Mouse (Mus musculus): ENCODE data around the gene Nmur1.
"Not testable (repeated sequence)": the region's sequence is repeated elsewhere in the genome, so short reads cannot be mapped to it uniquely, and the experiment has no call there.

The Nmur1 gene

DNA sequence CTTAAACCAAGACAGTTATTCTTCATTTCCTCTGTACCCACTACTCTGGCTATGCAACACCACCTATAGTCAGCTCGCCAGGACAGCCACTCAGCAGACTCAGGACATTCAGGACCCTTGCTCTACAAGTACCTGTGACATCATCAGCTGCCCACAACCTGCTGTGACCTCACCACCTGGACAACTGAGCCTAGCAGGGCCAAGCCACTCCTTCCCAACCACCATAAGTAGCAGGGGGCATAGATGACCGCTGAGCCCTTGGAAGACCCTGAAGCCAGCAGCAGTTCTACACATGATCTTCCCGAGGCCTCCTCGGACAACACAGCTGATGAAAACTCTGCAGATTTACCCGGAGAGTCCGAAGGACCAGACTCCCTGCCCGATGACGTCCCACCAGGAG, at the start of gene Nmur1, which contains the start of gene Tex44:
TSS of gene Nmur1 (minus strand) at position 101 of the 400 bp plus-strand sequence.
TSS of gene Tex44 (plus strand) at position 202 of the 400 bp plus-strand sequence.
- no peak for DNase-seq (ENCODE audit: low spot score)

DNA sequence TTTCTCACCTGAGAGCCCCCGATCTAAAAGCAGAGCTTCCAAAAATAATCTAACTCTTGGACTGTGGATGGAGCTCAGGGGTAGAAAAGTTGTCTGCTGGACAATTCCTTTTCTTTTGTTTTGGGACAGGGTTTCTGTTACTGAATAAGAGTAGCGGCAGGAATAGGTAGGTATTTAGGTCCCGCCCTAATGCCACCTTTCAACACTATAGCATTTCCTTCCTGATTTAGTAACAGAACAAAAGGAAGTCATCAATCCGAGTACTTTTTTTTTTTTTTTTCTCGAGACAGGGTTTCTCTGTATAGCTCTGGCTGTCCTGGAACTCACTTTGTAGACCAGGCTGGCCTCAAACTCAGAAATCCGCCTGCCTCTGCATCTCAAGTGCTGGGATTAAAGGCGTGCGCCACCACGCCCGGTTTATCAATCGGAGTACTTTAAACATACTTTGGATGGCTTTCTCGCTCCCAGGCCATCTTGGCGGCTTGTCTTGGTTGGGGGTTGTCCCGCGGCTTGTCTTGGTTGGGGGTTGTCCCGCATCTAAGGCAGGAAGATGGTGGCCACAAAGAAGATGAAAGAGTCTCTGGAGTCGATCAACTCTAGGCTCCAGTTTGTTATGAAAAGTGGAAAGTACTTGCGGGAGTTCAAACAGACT, 47.2 kb upstream of the Nmur1 start:
- no peak for DNase-seq (ENCODE audit: low spot score)

DNA sequence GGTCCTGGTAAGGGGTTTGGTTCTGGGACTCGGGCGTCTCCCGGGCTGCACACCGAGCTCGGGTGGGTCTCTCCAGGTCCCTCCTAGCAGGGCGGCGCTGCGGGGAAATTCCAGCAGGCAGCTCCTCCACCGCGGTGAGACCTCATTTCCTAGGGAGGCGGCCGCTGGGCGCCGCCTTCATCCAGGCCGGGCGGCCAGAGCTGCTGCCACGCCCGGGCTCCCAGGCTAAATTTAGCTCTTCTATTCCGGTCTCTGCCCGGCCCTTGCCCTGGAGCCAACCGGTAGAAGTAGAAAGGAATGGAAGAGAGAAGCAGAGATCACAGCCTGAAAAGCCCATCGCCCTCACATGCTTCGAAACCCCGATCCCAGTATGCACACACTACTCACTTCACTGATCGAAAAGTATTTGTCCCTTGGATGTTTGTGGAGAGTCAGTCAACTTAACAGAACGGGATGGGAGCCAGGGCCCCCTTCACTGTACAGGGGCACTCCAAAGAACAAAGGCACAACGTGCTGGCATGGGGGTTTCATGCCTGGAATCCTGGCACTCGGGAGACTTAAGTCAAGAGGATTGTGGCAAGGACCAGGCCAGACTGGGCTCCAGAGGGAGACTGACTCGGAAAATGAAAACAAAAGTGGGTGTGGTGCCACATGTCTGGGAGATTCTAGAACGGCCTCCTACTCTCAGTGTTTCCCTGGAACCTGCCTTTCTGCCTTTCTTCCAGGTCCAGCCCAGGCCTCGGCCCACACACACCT, 46.3 kb upstream of the Nmur1 start:
- DNase-seq (ENCODE audit: low spot score): no peak

DNA sequence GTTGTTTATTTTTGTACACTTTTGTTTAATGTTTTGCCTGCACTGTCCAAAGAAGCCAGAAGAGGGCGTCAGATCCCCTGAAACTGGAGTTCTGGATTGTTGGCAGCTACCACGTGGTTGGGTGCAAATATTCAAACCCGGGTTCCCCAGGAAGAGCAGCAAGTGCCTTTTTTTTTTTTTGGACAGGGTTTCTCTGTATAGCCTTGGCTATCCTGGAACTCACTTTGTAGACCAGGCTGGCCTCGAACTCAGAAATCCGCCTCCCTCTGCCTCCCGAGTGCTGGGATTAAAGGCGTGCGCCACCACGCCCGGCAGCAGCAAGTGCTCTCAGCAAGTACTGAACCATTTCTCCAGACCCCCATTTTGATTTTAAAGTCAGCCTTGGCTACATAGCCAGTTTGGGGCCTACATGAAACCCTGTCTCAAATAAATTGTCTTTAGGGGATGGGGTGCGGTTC, 45.5 kb upstream of the Nmur1 start:
- DNase-seq (ENCODE audit: low spot score): not testable (repeated sequence)

DNA sequence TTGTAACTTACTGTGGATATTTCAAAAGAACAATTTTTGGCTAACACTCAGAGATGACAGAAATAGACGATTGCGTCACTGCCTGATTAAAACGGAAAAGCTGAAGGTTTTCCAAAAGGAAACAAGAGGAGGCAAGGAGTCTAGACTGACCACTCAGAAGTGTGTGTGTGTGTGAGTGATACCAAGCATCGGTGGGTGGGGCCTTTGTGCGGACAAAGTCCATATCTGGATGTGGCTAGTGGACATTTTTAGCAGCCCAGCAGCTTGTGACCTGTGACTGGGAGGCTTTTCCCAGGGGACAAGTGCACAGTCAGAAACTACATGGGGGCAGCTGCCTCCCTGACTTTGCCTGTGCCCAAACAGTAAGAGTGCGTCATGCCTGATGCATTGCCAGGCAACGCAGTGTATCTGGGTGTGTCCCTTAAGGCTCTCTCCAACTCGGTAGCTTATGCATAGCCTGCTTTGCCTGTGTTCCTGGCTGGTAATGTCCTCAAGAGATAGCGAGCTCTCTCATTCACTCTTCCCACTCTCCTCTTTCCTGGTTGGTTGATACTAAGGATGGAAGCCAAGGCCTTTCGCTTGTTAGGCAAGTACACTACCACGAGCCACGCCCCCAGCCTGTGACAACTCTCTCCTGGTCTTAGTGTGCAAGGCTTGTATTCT, 44.6 kb upstream of the Nmur1 start:
- no peak for DNase-seq (ENCODE audit: low spot score)

GRCm38 (mm10) chr1:86469876-86470275, 43.8 kb upstream of the Nmur1 start:
- no peak for DNase-seq (ENCODE audit: low spot score)

GRCm38 (mm10) chr1:86467416-86467815, 41.4 kb upstream of the Nmur1 start:
- DNase-seq (ENCODE audit: low spot score): no peak

DNA sequence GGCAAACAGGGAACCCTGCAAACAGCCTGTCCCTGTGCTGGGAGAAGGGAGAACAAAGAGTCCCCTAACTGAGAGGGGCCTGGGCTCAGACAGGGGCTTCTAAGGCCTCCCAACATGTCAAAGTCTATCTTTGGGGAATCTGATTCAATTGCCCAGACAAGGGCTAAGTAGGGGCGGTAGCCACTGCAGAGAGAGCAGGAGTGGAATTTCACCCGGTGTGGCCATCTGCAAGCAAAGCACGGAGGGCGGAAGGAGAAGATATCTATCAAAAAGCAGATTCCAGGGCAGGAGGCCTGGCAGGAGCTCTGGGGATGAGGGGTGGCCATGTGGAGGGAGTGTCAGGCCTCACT, 38.8 kb upstream of the Nmur1 start:
- no peak for DNase-seq (ENCODE audit: low spot score)

DNA sequence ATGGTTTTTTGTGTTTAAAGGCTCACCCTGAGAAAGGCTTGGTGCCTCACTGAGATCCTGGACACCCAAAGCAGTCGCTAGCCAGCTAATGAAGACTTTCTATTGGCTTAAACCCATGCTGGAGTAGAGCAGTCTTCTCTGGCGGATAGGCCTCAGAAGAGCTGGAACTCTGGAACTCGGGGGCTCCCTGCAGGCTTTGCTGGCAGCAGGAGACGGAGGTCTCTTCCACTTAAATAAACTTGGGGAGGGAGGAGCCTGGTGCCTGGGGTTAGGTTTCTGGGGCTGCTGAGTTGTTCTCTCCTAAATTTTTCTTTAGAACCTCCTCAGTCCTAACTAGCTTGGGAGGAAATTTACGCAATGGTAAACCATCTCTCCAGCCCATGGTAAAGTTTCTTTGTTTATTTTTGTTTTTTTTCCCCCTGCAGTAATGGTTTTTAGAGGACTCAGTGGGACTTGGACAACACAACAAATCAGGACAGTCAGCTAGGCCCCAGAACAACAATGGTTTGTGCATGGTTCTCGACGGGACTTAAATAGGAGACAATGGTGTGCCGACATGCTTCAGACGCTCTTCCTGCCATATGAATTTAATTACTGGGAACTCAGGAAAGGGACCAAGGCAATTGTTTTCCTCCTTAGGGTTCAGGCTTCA, 38.3 kb upstream of the Nmur1 start:
- DNase-seq (ENCODE audit: low spot score): no peak

DNA sequence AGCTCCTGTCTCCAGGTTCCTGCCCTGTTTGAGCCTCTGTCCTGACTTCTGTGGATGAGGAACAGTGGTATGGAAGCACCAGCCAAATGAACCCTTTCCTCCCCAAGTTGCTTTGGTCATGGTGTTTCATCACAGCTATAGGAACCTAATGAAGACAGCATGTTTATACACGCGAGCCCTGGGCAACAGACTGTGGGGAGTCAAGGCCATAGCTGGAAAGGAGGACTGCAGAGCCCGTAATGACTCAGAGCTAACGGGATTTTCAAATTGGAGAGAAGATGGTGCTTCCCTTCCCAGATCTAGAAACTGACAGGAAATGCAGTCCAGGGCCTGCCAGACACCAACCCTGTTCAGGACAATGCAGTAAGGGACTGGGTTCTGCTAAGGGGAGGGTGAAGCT, 33.3 kb upstream of the Nmur1 start:
- no peak for DNase-seq (ENCODE audit: low spot score)

- no peak for DNase-seq (ENCODE audit: low spot score)
Measured at GRCm38 (mm10) chr1:86456892-86457581, 31.0 kb upstream of the Nmur1 start.

DNA sequence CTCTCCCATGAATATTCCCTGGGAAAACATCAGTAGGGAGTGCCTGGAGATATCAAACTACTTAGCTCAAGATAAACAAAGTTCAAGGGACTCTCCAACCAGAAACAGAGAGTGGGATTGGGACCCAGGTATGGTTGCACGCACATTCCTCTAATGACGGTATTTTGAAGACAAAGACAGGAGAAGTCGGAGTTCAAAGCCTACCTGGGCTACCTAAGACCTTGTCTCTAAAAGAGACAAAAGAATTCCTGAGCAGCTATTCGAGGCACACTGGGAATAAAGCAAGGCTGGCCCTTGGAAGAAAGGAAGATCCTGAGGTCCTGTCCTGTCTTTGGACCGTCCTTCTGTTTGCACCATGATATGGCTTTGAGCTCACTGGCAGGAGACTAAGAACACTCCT, 26.7 kb upstream of the Nmur1 start:
- DNase-seq (ENCODE audit: low spot score): no peak

GRCm38 (mm10) chr1:86449966-86450365, 23.9 kb upstream of the Nmur1 start:
- DNase-seq (ENCODE audit: low spot score): no peak

GRCm38 (mm10) chr1:86448272-86448671, 22.2 kb upstream of the Nmur1 start:
- DNase-seq (ENCODE audit: low spot score): no peak

GRCm38 (mm10) chr1:86447596-86448171, 21.7 kb upstream of the Nmur1 start:
- DNase-seq (ENCODE audit: low spot score): no peak

DNA sequence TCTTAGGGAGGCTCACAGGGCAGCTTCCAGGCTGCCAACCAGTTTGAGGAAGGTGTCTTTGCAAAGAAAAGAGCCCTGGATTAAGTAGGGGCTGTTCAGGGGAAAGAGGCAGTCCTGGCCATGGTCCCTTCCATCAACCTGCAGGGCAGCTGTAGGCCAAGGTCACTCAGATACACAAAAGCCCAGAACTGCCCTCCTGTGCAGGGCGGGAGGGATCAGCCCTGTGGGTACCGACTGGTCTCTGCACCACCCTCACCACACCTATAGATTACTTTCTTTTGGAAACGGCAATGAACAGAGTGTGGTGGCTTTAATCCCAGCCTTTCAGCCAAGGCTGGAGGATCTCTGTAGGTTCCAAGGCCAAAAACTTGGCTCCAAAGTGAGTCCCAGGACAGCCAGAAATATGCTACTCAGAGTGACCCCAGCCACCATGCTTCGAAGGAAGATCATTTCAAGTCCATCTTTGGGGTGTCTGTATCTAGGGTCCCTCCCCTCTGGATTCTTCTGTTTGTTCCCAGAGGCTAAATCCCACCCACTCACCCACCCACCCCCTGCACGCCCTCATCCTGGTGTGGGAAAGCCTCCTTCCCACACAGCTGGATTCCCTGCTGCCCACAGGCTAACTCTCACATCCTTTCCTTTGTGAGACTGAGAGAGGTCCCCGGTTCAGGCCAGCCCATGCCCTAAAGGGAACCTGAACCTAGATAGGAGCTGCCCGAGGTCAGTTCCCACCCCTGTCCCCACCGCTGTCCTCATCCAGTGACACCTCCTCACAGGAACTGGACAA, 17.6 kb upstream of the Nmur1 start:
- DNase-seq (ENCODE audit: low spot score): no peak

GRCm38 (mm10) chr1:86442832-86443231, 16.8 kb upstream of the Nmur1 start:
- no peak for DNase-seq (ENCODE audit: low spot score)

DNA sequence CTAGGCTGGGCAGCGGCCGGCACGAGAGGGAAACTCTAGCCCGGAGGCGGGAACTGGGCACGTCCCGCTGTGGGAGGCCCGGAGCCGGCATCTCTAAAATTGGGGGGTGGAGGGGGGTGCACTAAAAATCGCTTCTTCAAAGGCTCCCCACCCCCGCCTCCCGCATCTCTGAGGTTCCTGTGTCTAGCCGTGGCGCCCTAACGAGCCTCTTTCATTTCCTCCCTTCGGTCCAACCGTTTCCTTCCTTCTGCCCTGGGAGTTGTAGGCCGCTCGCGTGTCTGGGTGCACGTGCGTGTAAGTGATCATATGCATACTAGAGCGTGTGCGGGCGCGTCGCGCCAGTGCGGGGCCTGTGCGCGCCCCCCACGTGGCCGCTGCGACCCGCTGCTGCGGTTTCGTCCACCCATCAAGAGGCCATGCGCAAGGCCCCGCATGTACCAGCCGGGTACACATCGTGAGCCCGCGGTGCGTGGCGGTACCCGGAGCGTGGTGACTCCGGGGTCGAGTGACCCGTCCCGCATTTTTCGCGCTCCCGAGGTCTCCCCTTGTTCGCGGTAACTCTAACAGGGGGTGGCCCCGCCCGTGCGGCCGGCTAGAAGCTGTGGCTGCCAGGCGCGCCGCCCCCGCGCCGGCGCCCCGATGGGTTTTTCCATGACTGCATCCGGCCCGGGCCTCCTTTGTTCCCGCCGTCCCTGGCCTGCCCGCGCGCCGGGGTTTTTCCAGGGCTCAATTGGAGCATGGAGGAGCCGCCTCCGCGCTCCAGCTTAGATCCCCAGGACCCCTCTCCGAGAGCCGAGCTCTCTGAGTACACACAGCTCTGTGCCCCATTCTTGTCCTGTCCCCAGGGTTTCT, 16.2 kb upstream of the Nmur1 start:
- DNase-seq (ENCODE audit: low spot score): peak; percentile 67

DNA sequence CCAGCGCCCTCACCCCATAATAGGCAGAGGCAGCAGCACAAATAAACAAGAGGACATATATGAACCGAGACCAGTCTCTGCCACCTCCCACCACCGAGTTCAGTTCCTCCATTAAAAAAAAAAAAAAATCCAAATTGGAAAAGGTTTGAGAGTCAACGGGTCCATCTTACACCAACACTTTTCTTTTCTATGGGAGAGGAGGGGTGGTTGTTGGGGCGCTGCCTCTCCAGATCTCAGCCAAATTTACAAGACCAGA, 15.6 kb upstream of the Nmur1 start:
- no peak for DNase-seq (ENCODE audit: low spot score)

Measured in layer of hippocampus, adult 9-10 months (tissue).